Mouse (Mus musculus): ENCODE measurements around the gene Rasa2. TPM values are rescaled to one million over a fixed set of nuclear protein-coding genes. Genes with fewer than 3 reads are reported as not detected.

Gene Rasa2
- total and polyA plus RNA-seq, 3 experiments = 9.5 to 11.3 TPM; not detected in 1

DNA sequence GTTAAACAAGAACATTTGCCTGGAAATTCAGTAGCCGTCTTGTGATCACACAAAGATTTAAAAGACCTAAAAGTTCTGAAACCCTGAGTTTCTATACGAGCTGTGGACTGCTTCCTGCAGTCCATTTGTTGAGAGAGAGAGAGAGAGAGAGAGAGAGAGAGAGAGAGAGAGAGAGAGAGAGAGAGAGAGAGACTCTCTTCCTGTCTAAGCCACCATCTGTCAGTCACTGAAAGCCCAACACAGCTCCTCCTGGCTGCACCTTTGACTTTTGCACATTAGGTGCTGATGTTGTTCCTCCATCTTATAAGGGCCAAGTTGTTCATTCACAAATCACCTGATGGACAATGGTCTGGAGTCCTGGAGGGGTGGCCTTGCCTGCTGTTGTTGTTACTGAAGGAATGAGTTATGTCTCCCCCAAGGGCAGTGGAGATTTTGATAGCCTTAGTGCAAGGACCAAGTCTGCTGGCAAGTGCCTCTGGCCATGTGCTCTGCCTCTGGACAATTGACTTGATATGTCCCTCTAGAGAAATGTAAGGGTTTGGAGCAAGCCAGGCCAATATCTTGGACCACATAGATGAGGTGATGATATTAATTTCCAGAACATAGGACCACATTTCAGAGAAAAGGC is 15.4 kb upstream of the Rasa2 start:
- Histone ChIP-seq H3K27ac (ENCODE audit: control insufficient read depth, low read depth, low read length) (no peak overlapping the region), H3K9ac (ENCODE audit: control insufficient read depth, low read depth, low read length, poor library complexity, severe bottlenecking) (no peak overlapping the region), H3K79me2 (ENCODE audit: control insufficient read depth, insufficient read depth, low read length, poor library complexity) (no peaks in the 10 kb centered on the region), H3K4me1 (ENCODE audit: control insufficient read depth in 1 of 2, insufficient read depth in 2 of 2, low read length in 2 of 2) (no peaks in the 10 kb centered on the region; a peak in 1 of 4 replicates), H3K27me3 (ENCODE audit: control insufficient read depth in 1 of 2, insufficient read depth in 2 of 2, low read length in 2 of 2) (no peaks in the 10 kb centered on the region), H3K36me3 (ENCODE audit: control insufficient read depth in 1 of 2, insufficient read depth in 2 of 2, low read length in 2 of 2) (no peaks in the 10 kb centered on the region), H3K9me3 (replicated peaks; ENCODE audit: insufficient read depth, low read length) (no peaks in the 10 kb centered on the region), H3K4me3 (ENCODE audit: control insufficient read depth in 1 of 2, insufficient read depth in 1 of 2, low read depth in 2 of 2, low read length in 2 of 2) (no peak overlapping the region)
- no peak for TF ChIP-seq NRF1 (IDR thresholded peaks at IDR 0.05; ENCODE audit: insufficient read depth, low read depth, low read length, poor library complexity, severe bottlenecking)
- TF ChIP-seq RAD21 (IDR thresholded peaks at IDR 0.05; ENCODE audit: low read depth, low read length) = no peak
- no peak for TF ChIP-seq CHD2 (IDR thresholded peaks at IDR 0.05; ENCODE audit: low read length)
- no peak for TF ChIP-seq CTCF (IDR thresholded peaks at IDR 0.05 in 2 of 3, conservative IDR thresholded peaks at IDR 0.05 in 1 of 3; ENCODE audit: control insufficient read depth in 1 of 3, insufficient read depth in 1 of 3, low read depth in 2 of 3, low read length in 3 of 3, poor library complexity in 1 of 3, severe bottlenecking in 1 of 3)
- no peak for TF ChIP-seq NELFE (IDR thresholded peaks at IDR 0.05; ENCODE audit: low read depth, low read length)
- TF ChIP-seq POLR2AphosphoS5 (IDR thresholded peaks at IDR 0.05; ENCODE audit: borderline replicate concordance, low read depth, low read length) = no peak
- no peak for TF ChIP-seq SIN3A (IDR thresholded peaks at IDR 0.05; ENCODE audit: low read length)
- TF ChIP-seq ZC3H11A (IDR thresholded peaks at IDR 0.05; ENCODE audit: low read depth, low read length) = no peak
- DNase-seq (ENCODE audit: low read depth, low spot score) = no peak

- Histone ChIP-seq H3K4me3 (ENCODE audit: control insufficient read depth in 1 of 2, insufficient read depth in 1 of 2, low read depth in 2 of 2, low read length in 2 of 2) (no peak overlapping the region), H3K79me2 (ENCODE audit: control insufficient read depth, insufficient read depth, low read length, poor library complexity) (no peaks in the 10 kb centered on the region), H3K27ac (ENCODE audit: control insufficient read depth, low read depth, low read length) (no peak overlapping the region), H3K27me3 (ENCODE audit: control insufficient read depth in 1 of 2, insufficient read depth in 2 of 2, low read length in 2 of 2) (no peaks in the 10 kb centered on the region), H3K9ac (ENCODE audit: control insufficient read depth, low read depth, low read length, poor library complexity, severe bottlenecking) (no peak overlapping the region), H3K9me3 (replicated peaks; ENCODE audit: insufficient read depth, low read length) (no peaks in the 10 kb centered on the region), H3K4me1 (ENCODE audit: control insufficient read depth in 1 of 2, insufficient read depth in 2 of 2, low read length in 2 of 2) (peaks cover 2 to 7% of the 10 kb centered on the region in 2 experiments; a peak in 1 of 4 replicates), H3K36me3 (ENCODE audit: control insufficient read depth in 1 of 2, insufficient read depth in 2 of 2, low read length in 2 of 2) (peaks cover 0 to 2% of the 10 kb centered on the region in 2 experiments; a peak in 1 of 4 replicates)
- TF ChIP-seq POLR2AphosphoS5 (IDR thresholded peaks at IDR 0.05; ENCODE audit: borderline replicate concordance, low read depth, low read length) = no peak
- TF ChIP-seq NELFE (IDR thresholded peaks at IDR 0.05; ENCODE audit: low read depth, low read length) = no peak
- TF ChIP-seq ZNF384 (IDR thresholded peaks at IDR 0.05; ENCODE audit: low read depth, low read length) = no peak
- TF ChIP-seq MAFK (IDR thresholded peaks at IDR 0.05; ENCODE audit: borderline replicate concordance, low read depth, low read length) = no peak
- no peak for TF ChIP-seq MAX (IDR thresholded peaks at IDR 0.05; ENCODE audit: low read length)
- no peak for TF ChIP-seq MAZ (IDR thresholded peaks at IDR 0.05; ENCODE audit: low read depth, low read length)
- no peak for TF ChIP-seq MXI1 (IDR thresholded peaks at IDR 0.05; ENCODE audit: low read depth, low read length)
- no peak for TF ChIP-seq GATA1 (IDR thresholded peaks at IDR 0.05; ENCODE audit: low read depth, low read length)
- TF ChIP-seq SIN3A (IDR thresholded peaks at IDR 0.05; ENCODE audit: low read length) = no peak
- TF ChIP-seq HCFC1 (IDR thresholded peaks at IDR 0.05; ENCODE audit: low read depth, low read length) = no peak
- TF ChIP-seq ETS1 (IDR thresholded peaks at IDR 0.05; ENCODE audit: low read depth, low read length) = no peak
- TF ChIP-seq EP300 (IDR thresholded peaks at IDR 0.05; ENCODE audit: low read depth in 1 of 2, low read length in 2 of 2) = no peak
- TF ChIP-seq TAL1 (IDR thresholded peaks at IDR 0.05; ENCODE audit: low read length) = no peak
- TF ChIP-seq KAT2A (conservative IDR thresholded peaks at IDR 0.05; ENCODE audit: low read depth, low read length) = no peak
- no peak for TF ChIP-seq MEF2A (IDR thresholded peaks at IDR 0.05; ENCODE audit: extremely low read depth, insufficient replicate concordance, low read depth, low read length, poor library complexity, severe bottlenecking)
- TF ChIP-seq USF1 (IDR thresholded peaks at IDR 0.05; ENCODE audit: low read depth, low read length) = no peak
- TF ChIP-seq RCOR1 (IDR thresholded peaks at IDR 0.05; ENCODE audit: low read depth, low read length) = no peak
- TF ChIP-seq UBTF (IDR thresholded peaks at IDR 0.05; ENCODE audit: borderline replicate concordance, insufficient read depth, low read depth, low read length) = no peak
- no peak for TF ChIP-seq NRF1 (IDR thresholded peaks at IDR 0.05; ENCODE audit: insufficient read depth, low read depth, low read length, poor library complexity, severe bottlenecking)
- TF ChIP-seq ZKSCAN1 (IDR thresholded peaks at IDR 0.05; ENCODE audit: low read depth, low read length) = no peak
- no peak for DNase-seq (ENCODE audit: low read depth, low spot score)
These were observed 13.4 kb upstream of the Rasa2 start for GRCm38 (mm10) chr9:96644840-96645239.

All from MEL (cell line).